Mouse (Mus musculus) E14TG2a.4 (cell line): ENCODE data around the gene H2afx.

ENCODE experiments used
- CTCF ChIP-seq: conservative IDR thresholded peaks from 2 replicates; pipeline ENCODE4 v1.5.1; 2014; ENCODE audit warnings: low read length
- NANOG ChIP-seq: IDR thresholded peaks from 2 replicates; pipeline ENCODE4 v1.6.1; 2014; ENCODE audit warnings: borderline replicate concordance, low read length, mixed read lengths
- POU5F1 ChIP-seq: IDR thresholded peaks from 2 replicates; pipeline ENCODE4 v1.6.1; 2014; ENCODE audit warnings: low read length, borderline replicate concordance

GRCm38 (mm10) chr9:44379862-44380261 is 45.4 kb downstream of the H2afx start:
- TF ChIP-seq CTCF (no peak), POU5F1 (no peak), NANOG (no peak)
